Mouse (Mus musculus) yolk sac, embryonic 10.5 days (tissue): ENCODE measurements around the gene Bcas3.

ENCODE experiments used
- DNase-seq: peaks from one replicate; pipeline ENCODE4 v3.0.0-alpha.2; 2017; ENCODE audit warnings: low spot score

The Bcas3 gene

GRCm38 (mm10) chr11:85792534-85793215 lies 439.7 kb downstream of the Bcas3 start:
- DNase-seq = no peak

- DNase-seq = no peak
These were observed 446.5 kb downstream of the Bcas3 start for GRCm38 (mm10) chr11:85799456-85799855.

DNA sequence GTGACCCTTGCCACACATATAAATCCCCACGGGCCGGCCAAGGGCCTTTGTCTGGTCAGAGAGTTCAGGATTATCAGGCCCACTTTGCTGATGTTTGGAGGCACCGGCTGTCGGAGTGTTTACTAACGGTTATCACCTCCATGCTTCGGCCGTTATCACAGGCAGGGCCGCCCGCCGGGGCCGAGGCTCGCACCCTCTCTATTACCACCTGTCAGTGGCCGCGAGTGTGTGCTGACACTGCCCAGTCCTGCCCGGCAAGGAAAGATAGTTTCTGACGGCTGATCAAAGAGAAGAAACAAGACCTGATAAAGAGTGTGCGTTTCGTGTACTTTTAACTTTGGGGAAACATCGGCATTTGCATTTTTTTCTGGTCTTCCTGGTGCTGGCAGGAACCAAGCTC lies 446.9 kb downstream of the Bcas3 start:
- no peak for DNase-seq

DNA sequence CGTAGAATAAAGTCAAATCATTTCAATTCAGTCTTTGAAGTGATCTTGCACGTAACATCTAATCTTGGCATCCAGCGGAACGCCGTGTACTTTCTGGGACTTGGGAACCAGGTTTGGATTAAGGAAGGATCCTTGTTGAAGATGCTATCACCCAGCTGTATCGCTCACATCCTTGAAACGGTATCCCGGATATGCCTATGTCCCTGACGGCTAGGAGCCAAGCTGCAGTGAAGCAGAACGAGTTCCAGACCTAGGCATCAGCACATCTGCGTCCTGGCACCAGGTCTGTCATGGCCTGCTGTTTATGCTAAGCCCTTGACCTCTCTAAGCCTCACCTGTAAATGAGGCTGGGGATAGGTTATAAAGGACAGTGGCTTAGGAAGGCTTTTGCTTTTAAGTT lies 447.4 kb downstream of the Bcas3 start:
- DNase-seq = no peak

- DNase-seq = no peak
These were observed 451.1 kb downstream of the Bcas3 start for GRCm38 (mm10) chr11:85804048-85804447.

DNA sequence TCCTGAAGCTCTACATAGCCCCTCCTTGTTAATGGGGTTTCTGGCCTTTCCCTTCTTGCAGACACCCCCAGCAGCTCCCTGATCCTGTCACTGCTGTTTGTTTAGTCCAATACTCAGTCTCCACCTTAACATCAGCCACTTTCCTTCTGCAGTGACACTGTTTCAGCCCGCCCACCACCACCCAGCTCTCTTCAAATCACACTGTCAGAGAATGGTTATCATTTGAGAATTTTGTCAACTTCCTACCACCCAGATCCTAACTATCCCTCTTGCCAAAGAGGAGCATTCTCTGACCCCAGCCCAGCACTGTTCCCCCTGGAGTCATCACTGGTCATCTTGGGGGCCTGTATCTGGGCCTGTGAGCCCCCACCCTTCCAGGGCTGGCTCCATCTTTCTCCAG lies 452.8 kb downstream of the Bcas3 start:
- no peak for DNase-seq

DNA sequence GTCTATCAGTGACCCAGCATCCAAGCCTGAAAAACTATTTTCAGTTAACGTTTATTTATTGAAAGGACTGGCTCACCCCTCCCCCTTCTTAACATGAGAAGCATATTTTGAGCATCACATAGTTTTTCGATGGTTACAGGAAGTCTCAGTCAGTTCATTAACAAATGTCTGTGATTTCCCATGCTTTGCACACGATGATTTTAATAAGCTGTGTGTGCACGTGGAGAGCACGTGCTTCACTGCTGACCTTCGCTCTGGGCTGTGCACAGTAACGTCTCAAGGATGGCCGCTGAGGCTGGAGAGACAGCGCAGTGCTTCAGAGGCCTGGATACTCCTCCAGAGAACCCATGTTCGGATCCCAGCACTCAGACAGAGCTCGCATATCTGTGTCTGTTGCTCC lies 454.4 kb downstream of the Bcas3 start:
- DNase-seq = no peak

- no peak for DNase-seq
These were observed 458.3 kb downstream of the Bcas3 start for GRCm38 (mm10) chr11:85811229-85811628.

- DNase-seq = no peak
These were observed 458.7 kb downstream of the Bcas3 start for GRCm38 (mm10) chr11:85811676-85812075.

DNA sequence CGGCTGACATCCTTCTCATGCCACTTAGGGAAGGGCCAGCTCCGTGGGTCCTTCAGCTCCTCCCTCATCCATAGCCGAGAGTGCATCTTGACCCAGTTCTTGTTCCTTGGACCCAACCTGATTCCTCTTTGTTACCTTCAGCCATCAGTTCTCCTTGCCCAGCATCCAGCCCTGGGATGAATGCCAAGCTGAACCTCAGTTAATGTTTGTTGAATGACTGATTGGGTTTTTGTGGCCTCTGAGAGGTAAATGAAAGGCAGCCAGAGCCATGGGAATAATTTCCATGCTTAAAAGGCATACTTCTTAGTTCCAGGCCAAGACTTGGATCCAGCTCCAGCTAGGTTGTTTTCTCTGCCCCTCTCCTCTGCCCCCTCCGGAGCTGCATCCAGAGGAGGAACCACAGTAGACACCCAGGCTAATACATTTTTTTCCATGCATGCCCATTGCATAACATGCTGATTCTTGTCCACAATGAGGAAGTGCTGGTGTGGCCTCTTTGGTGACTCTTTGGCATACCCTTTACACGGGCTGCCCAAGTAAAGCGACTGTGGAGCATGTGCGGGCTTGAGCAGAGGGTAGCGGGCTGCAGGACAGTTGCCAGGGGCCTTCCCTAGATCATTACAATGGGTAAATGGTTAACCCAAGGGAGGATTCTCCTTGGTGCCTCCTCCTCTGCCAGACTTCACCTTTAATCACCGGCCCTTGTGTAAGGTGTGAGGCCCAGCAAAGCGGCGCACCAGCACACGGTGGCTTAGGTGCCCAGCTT lies 459.4 kb downstream of the Bcas3 start:
- no peak for DNase-seq

DNA sequence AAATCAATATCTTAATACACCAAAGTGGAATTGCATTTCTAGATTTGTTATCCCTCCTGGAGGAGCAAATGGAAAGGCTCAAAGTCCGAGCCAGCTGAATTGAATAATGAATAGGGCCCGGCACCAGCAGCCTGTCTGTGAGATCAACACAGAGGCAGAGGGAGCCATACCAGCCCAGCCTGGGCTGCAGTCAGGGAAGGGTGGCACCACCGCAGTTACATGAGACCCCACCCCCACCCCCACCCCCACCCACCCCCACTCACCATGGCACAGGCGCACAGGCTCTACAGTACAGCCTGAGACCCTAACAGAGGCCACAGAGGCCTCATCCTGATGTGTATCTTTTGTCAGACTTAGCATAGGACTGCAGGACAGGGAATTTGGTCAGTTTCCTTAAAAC lies 461.7 kb downstream of the Bcas3 start:
- DNase-seq = no peak

DNA sequence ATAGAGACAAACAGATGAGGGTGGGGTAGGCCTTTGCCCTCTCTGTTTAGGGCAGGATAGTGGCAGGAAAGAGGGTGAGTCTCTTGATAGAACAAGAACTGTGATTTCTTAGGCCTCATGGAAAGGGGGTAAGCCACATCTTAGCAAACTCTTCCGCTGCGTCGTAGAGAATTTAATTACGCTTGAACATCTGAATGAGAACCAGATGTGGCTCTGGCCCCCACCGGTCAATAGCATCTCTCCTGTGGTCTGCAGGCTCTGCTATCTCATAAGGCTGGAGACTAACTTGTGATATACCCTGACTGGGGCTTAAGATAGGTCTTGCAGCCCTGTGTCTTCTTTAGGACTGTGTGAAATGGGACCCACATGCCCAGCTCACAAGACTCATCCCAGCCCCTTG lies 463.5 kb downstream of the Bcas3 start:
- DNase-seq = no peak

- DNase-seq = no peak
These were observed 465.4 kb downstream of the Bcas3 start for GRCm38 (mm10) chr11:85818401-85818800.

GRCm38 (mm10) chr11:85820959-85821358 lies 468.0 kb downstream of the Bcas3 start:
- DNase-seq = no peak

DNA sequence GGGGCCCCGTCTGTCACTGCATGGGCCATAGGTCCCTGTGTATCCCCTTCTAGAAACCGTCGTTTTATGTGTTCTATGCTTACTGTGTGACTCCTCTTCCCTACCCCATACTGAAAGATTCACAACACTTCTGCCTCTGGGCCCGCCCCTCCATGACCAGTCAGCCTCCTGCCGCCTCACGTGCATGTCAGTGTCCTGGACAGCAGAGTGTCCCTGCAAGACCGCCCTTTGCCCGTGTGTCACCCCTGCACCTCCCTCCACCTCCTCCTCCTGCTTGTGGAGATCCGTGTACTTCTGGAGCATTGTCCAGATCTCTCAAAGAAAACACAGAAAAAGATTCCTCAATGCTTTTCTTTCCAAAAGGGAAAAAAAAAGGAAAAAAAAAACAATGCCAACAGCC lies 468.7 kb downstream of the Bcas3 start:
- DNase-seq = peak; percentile 86

GRCm38 (mm10) chr11:85823181-85823580 lies 470.2 kb downstream of the Bcas3 start:
- DNase-seq = peak; percentile 86

DNA sequence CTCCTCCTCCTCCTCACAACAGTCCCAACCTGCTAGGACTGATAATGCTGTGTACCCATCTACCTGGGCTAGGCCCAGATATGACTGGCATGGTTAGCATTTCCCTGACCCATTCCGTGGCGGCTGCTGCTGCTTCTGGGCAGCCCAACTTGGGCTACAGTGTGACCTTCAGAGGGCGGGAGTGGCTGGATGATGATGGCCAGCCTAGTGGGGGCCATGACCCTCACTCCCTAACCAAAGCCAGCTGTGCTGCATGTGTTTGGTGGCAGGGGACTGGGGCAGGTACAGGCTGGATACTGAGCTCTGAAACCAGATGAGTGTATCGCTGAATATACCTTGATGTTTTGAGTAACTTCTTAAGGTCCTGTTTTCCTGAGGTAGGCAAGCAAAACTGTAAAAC lies 470.8 kb downstream of the Bcas3 start:
- DNase-seq = no peak

DNA sequence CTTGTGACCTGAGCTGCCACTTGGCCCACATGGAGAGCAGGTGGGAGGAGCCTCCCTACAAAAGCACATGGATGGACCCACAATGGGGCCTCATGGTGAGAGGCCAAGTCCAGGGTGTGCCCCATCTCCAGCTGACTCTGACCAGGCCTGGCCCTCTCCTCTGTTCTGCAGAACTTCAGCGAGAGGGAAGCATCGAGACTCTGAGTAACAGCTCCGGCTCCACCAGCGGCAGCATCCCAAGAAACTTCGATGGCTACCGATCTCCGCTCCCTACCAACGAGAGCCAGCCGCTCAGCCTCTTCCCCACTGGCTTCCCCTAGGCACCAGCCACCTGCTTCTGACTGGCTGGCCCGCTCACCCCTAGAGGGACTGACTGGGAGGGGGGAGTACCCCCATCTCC lies 472.1 kb downstream of the Bcas3 start:
- no peak for DNase-seq

- DNase-seq = peak; percentile 80
These were observed 472.9 kb downstream of the Bcas3 start for GRCm38 (mm10) chr11:85825823-85826222.

DNA sequence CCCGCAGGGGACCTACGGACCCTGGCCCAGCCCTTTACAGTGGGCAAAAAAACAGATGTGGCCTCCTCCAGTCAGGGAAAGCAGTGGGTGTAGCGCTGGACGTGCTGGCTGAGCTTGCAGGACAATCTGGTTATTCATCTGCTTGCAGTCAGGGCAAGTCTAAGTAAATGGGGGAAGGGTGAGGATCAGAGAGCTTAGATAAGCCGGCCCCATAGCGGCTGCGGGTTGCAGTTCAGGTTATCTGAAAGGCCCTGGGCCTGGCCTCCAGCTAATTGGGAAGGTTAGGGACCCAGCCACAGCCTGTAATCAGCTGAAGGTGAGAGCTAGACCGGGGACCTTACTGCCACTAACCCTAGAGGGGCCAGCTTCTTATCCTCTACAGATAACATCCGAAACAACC lies 474.4 kb downstream of the Bcas3 start:
- peak; percentile 77 for DNase-seq

DNA sequence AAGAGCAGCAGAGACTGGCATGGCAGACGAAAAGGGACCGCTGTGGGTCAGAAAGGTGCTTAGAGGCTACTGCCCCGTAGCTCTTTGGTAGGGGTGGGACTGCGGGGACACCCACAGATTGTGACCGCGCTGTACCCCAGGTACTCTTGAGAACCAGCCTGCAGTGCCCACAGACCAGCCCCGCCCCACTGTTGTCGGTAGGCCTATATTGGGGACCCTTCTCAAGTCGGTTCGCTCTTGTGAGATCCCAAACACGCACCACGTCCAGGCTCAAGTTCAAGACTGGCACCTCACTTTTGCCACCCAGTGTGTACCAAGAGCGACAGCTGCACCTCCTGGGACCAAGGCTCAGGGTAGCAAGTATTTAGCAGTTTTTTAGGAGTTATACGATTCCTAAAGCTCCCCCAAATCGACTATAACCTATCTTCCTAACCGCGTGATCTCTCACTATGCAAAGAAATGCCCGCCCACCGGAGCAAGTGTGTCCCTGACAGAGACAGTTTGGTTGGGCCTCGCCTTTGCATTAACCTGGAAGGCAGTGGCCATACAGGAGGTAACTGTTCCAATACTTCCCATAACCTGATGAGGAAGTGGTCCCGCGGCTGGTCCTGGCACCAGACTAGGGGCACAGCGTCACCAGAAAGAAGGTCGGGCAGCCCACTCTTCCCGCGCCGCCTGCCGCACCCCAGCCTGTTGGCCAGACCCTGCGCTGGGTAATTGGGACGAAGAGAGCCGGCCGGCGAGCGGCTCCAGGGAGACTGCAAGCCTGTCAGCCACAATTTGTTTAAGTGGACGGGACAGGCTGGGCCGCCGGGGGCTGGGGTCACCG lies 475.9 kb downstream of the Bcas3 start:
- DNase-seq = no peak

DNA sequence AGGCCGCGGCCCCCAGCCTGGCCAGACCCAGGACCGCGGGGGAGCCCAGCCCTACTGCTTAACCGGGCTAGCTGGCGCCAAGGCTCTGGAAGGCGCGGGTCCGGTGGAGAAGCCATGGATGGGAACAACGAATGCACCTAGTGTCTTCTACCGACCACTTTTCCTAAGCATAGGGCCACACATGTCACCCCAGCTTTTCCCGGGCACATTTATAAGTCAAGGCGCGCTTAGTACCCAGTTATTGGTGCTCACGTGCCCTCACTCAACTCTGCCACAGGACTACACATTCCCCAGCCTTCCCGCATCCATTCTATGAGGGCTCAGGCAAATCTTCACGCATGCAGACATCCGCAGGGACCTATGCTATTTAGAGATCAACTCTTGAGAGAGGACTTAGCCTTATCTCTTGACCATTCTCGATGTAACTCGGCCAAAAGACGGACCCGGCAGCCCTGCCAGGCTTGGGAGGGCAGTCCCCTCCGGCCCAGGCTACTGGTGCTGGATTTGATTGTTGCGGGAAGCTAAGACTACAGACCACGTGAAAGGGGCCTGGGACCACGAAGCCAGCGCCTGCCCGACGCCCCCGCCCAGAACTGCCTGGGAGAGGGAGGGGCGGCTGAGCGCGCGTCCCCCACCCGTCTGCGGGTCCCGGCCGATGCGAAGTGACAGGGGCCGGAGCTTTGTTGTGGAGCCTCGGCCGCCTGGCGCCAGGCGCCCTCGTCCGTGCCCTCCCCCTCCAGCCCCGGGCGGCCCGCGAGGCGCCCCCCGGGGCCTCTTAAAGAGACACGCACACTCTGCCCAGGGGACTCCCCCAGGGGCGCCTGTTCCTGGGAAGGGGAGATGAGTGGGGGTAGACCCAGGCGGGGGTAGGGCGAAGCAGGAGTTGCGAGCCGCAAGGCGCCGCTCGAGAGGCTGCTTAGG lies 476.8 kb downstream of the Bcas3 start:
- DNase-seq = no peak
